In the genomic region with DNA sequence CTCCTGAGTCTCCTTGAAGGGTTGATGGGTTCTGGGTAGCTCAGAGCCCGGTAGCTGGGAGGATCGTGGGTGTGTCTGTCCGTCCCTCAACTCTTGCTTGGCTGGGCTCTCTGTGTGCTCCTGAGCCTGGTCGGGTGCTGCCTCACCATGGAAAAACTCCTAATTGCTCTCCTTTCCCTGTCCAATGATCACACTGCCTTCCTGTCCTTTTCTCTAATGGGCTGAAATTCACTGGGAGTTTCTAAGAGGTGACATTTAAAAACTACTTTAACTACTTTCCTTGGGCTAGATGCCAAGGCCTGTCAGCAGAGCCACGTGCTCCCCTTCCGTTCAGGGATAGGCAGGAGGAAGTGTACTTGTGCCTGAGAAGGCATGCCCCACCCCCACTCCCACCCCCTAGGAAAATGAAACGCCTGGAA, we compare ENCODE assay signal across 8 mouse cellular contexts. TPM values are rescaled to one million over a fixed set of nuclear protein-coding genes. Genes with fewer than 3 reads are reported as not detected.
DNase-seq lines count a peak whose midpoint lies in the region; ATAC-seq lines count a peak whose summit lies in the region.

No protein-coding gene starts in this region.

- peak overlapping the region; percentile 100 for H3K4me2 ChIP-seq in heart, embryonic 11.5 days

- H3K36me3 ChIP-seq in heart, embryonic 11.5 days (ENCODE audit: control insufficient read depth, insufficient read depth, low read length) = no peaks in the 10 kb centered on the region

- H3K4me1 ChIP-seq in heart, embryonic 11.5 days (ENCODE audit: control insufficient read depth, insufficient read depth, low read length) = peaks cover 22% of the 10 kb centered on the region

- ATAC-seq in heart, embryonic 11.5 days (replicated peaks; ENCODE audit: insufficient number of reproducible peaks, low FRiP score, low TSS enrichment) = no peak
- ATAC-seq in megakaryocyte-erythroid progenitor cell, adult 5-6 weeks (replicated peaks; ENCODE audit: low FRiP score, low TSS enrichment, poor library complexity, severe bottlenecking) = no peak

- H3K4me3 ChIP-seq in heart, embryonic 11.5 days (ENCODE audit: low read depth, low read length) = peak overlapping the region; percentile 68; the same call in 1 of the 2 replicates

- H3K27me3 ChIP-seq in heart, embryonic 11.5 days (ENCODE audit: control insufficient read depth, insufficient read depth, low read length) = peaks cover 10% of the 10 kb centered on the region

- no peak overlapping the region for H3K9ac ChIP-seq in heart, embryonic 11.5 days (ENCODE audit: low read depth, low read length)

- no peaks in the 10 kb centered on the region for H3K9me3 ChIP-seq in heart, embryonic 11.5 days (replicated peaks; ENCODE audit: control insufficient read depth, low read length)

- 16% methylated on average over 7 of the region's 7 CpGs for WGBS in heart, embryonic 11.5 days (ENCODE audit: insufficient replicate concordance)

- peak; percentile 57 for DNase-seq in ES-CJ7 (ENCODE audit: low read depth, low spot score)
- DNase-seq in adrenal gland, postnatal 14 days = peak; percentile 92
- peak; percentile 84 for DNase-seq in kidney, adult 9 months
- peak; percentile 92 for DNase-seq in lung, postnatal 25 days (ENCODE audit: low spot score)
- no peak for DNase-seq in embryo, embryonic 9.5 days (ENCODE audit: extremely low spot score)
- no peak for DNase-seq in c-Kit-positive CD71-positive TER-119-positive erythroid progenitor cells, embryonic 14.5 days (ENCODE audit: low spot score)

- no peak overlapping the region for H3K27ac ChIP-seq in heart, embryonic 11.5 days (ENCODE audit: low read depth, low read length)

RNA-seq across cellular contexts. Expression of gene Slc37a1, which starts 10.9 kb away (rescaled TPM):
- 6.7 and 13.3 TPM in 2 replicates for total RNA-seq in adrenal gland, postnatal 14 days (2021)
- polyA plus RNA-seq in heart, embryonic 11.5 days (2014; fragmentation: Nextera tagmentation; extraction: Ambion mirVana) = 4.6 TPM in 2 replicates
- total RNA-seq in megakaryocyte-erythroid progenitor cell, adult 5-6 weeks (2014; fragmentation: Nextera tagmentation) = 7.8 and 13.8 TPM in 2 replicates
- total RNA-seq in megakaryocyte-erythroid progenitor cell, adult 5-6 weeks (2017) = 3.6 and 8.6 TPM in 2 replicates

RNA-seq across cellular contexts. Expression of gene Rsph1, which starts 20.3 kb away (rescaled TPM):
- total RNA-seq in adrenal gland, postnatal 14 days (2021) = 6.4 and 6.7 TPM in 2 replicates
- 1.7 and 1.9 TPM in 2 replicates for polyA plus RNA-seq in heart, embryonic 11.5 days (2014; fragmentation: Nextera tagmentation; extraction: Ambion mirVana)
- 6.8 TPM in 1 of 2 replicates, not detected in the other for total RNA-seq in megakaryocyte-erythroid progenitor cell, adult 5-6 weeks (2014; fragmentation: Nextera tagmentation)
- 0.95 TPM in 1 of 2 replicates, not detected in the other for total RNA-seq in megakaryocyte-erythroid progenitor cell, adult 5-6 weeks (2017)

Comparison
In these comparisons a context has a peak if more than half of its experiments do, and no peak if none do; other contexts are left out.
1. DNase-seq: peak in ES-CJ7 (single experiment), adrenal gland, postnatal 14 days (single experiment), kidney, adult 9 months (single experiment) and lung, postnatal 25 days (single experiment); none in embryo, embryonic 9.5 days (single experiment) and c-Kit-positive CD71-positive TER-119-positive erythroid progenitor cells, embryonic 14.5 days (single experiment).